Mouse (Mus musculus) E14TG2a.4 (cell line): ENCODE results near the gene Ppp6r2.

Experiments used
- CTCF ChIP-seq: conservative IDR thresholded peaks from 2 replicates; pipeline ENCODE4 v1.5.1; 2014; ENCODE audit warnings: low read length
- NANOG ChIP-seq: IDR thresholded peaks from 2 replicates; pipeline ENCODE4 v1.6.1; 2014; ENCODE audit warnings: borderline replicate concordance, low read length, mixed read lengths

- TF ChIP-seq CTCF (no peak), NANOG (no peak)
Measured at GRCm38 (mm10) chr15:89307461-89307860, 96.1 kb downstream of the Ppp6r2 start.
